Mouse (Mus musculus) retina, postnatal 7 days (tissue): ENCODE measurements at regions not wholly inside any gene's neighbourhood (a gene's known extent, or its start where the extent isn't known, plus 50 kb on each side); places are given as distances from the start of the nearest gene placed in this dataset.

ENCODE experiments used
- DNase-seq: peaks from one replicate; pipeline ENCODE4 v3.0.0-alpha.2; 2012; ENCODE audit warnings: low read depth, low spot score

- no peak for DNase-seq
These were observed 178.3 kb upstream of the Fam19a5 start for GRCm38 (mm10) chr15:87365712-87366361.

- DNase-seq: no peak
These were observed 176.7 kb upstream of the Fam19a5 start for GRCm38 (mm10) chr15:87367381-87367780.

- no peak for DNase-seq
These were observed 174.7 kb upstream of the Fam19a5 start for GRCm38 (mm10) chr15:87369381-87369780.

DNA sequence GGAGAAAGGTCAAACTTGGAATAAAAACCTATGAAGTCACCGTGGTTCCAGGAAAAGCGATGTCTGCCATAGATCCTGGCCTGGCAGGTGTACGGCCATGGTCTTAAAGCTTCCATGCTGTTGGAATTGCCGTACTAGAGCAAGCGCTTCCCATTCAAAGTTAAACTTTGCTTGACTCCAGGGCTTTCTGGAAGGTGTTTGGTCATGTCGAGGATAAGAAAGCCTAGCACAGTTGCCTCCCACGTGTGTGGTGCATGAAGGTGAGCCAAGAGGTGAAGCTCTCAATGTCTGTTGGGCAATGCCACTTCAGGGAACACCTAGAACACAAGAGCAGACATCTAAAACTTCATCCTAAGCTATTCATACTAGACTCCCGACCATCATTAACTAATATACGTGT lies 174.3 kb upstream of the Fam19a5 start:
- no peak for DNase-seq

GRCm38 (mm10) chr15:87370761-87371160 lies 173.3 kb upstream of the Fam19a5 start:
- DNase-seq: no peak

DNA sequence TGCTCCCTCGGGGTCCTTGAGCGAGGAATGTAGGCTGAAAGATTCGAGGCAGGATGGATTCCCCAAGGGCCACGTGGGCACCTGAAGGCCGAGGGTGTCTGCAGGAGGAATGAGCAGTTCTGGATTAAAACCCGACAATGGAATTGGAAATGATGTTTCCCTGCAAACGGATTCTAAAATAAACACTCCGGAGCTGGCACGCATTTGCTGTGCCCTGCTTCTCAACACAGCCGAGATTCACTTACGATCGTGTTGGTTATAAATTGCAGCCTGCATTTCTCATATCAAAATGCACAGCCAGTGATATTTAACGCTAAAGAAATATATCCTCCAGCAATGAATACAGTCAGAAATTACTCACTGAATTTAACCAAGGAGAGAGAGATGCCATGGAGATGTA lies 169.4 kb upstream of the Fam19a5 start:
- no peak for DNase-seq

- DNase-seq: no peak
These were observed 168.4 kb upstream of the Fam19a5 start for GRCm38 (mm10) chr15:87375596-87376194.

- DNase-seq: no peak
These were observed 160.4 kb upstream of the Fam19a5 start for GRCm38 (mm10) chr15:87383551-87384265.

GRCm38 (mm10) chr15:87384279-87385066 lies 159.6 kb upstream of the Fam19a5 start:
- no peak for DNase-seq

- no peak for DNase-seq
These were observed 157.6 kb upstream of the Fam19a5 start for GRCm38 (mm10) chr15:87386513-87386983.

GRCm38 (mm10) chr15:87391395-87391794 lies 152.7 kb upstream of the Fam19a5 start:
- no peak for DNase-seq

GRCm38 (mm10) chr15:87398396-87398795 lies 145.7 kb upstream of the Fam19a5 start:
- DNase-seq: no peak

GRCm38 (mm10) chr15:87405689-87406088 lies 138.4 kb upstream of the Fam19a5 start:
- no peak for DNase-seq

DNA sequence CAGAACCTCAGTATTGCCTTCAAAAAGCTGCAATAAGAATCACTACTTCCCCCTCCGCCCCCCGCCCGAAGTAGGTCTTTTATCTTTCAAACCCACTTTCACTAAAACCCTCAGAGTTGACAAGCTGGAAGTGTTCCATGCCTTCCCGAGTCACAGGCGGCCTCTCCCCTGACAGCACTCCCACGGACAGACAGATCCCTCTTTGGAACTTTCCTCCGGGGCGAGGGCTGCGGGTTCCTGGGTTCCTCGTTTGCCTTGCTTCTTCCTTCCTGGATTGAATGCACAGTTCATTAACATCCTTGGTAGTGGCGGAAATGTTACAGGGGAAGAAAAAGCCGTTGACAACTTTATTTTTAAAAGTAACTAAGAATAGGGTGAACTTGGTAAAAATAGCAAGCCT lies 132.1 kb upstream of the Fam19a5 start:
- no peak for DNase-seq

DNA sequence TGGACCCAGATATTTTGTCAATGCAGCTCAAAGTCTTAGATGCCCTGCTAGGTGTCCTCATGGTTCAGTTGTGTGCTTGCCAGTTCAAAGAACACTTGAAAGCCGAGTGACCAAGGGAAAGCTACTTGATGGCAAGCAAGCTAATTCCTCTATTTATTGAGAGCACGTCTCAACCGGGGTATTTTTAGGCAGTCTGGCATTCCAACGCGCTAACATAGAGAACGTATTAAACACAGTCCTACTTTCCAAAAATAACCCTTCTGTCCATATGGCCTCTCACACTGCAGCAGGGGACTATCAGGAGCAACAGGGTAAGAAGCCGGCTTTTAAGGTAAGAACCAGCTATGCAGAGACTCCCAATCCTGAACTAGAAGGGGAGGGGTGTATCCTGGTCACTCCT lies 128.1 kb upstream of the Fam19a5 start:
- no peak for DNase-seq

DNA sequence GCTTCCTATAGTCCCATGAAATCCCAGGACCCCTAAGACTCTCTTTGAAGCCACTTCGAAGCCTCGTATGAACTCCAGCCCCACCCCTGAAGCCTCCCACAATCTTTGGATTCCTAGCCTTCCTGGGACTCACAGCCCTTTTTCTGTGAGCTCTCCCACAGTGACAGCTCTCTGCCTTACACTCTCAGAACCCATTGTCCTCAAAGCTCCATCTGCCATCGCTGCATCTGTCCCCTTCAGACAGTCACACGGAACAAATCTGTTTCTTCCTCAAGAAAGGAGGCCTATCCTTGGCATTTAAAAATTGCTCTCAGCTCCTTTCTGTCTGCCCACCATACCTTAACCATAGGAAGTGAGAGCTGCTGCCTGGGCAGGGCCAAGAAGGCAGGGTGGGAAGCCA lies 122.4 kb upstream of the Fam19a5 start:
- no peak for DNase-seq

DNA sequence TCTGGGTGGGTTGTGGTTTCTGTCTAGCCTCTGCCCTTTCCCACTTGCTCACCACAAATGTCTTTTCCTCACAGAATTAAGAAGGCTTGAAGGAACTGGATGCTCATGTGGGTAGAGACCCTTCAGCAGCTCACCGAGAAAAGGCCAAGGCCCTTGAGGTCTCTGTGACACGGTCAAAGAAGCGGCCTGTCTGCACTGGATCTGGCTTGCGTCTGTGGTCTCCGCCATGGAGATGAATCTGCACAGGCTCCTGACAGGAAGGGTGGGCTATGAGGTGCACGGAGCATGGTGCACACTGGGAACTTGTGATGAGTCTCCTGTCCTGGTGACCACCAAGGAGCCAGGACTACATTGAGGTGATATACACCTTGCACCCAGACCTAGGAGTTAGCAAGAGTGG lies 110.8 kb upstream of the Fam19a5 start:
- DNase-seq: no peak

GRCm38 (mm10) chr15:87433901-87434300 lies 110.2 kb upstream of the Fam19a5 start:
- no peak for DNase-seq

DNA sequence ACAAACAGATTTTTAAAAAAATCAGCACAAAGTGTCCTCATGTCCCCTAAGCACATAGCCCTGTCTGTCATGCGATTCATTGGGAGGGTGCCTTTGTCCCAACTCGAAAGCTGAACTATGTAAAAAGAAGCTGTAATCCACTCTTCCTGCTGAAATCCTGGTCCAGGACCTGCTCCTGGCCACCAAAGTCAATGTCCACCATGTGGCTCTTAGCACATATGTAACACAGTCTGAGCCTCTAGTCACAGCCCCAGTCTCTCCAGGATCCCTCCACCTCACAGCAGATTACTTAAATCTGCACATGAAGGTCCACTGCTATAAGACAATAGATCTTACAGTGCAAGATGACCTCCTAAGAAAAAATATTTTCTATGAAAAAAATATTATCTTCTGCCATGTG lies 108.5 kb upstream of the Fam19a5 start:
- DNase-seq: no peak

DNA sequence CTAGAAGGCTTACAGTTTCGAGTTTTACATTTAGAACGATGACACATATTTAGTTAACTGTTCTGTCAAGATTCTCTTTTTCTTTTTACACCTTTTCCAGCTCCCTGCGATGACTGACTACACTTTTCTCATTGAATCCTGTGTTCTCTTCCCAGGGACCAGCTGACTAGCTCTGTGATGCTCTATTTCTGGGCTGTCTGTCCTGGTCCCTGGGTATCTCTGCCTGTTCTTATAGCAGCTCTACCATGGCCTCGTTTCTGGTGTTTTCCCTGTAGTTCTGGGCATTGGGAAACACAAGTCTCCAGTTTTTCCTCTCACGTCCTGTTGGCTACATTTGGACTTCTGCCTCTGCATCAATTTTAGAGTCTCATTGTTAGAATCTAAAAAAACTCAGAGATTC lies 106.5 kb upstream of the Fam19a5 start:
- no peak for DNase-seq

GRCm38 (mm10) chr15:87458932-87459331 lies 85.2 kb upstream of the Fam19a5 start:
- DNase-seq: no peak

DNA sequence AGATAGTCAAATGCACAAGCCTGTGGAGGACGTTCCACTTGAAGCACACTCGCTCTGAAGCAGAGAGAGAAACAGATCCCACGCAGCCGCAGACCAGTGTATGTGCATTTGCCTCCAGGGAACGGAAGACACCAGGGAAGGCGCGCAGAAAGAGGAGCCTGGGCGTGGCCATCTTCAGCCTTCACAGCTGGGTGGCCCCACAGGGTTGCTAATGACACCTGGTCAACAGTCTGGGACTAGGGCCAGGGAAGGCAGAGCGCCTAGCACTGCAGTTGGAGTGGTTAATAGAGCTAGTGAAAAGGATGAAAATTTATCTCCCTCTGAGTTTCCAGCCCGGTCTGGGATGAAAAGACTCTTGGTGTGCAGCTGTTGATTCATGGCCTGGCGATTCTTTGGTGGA lies 67.9 kb upstream of the Fam19a5 start:
- DNase-seq: no peak
